Mouse (Mus musculus) CH12.LX (cell line): ENCODE data around the gene Ralgapb. TPM values are rescaled to one million over a fixed set of nuclear protein-coding genes. Genes with fewer than 3 reads are reported as not detected.

Experiments
- DNase-seq: peaks from one replicate; pipeline ENCODE4 v3.0.0-alpha.2; 2013; ENCODE audit errors: extremely low read depth
- H3K27ac ChIP-seq: 2 replicates; pipeline ENCODE4 v1.5.1; 2012; ENCODE audit warnings: low read depth, mild to moderate bottlenecking, control low read depth, moderate library complexity; ENCODE audit not compliant: insufficient read depth
- H3K27me3 ChIP-seq: replicated peaks from 2 replicates; pipeline ENCODE3; 2012; ENCODE audit warnings: inconsistent platforms
- H3K36me3 ChIP-seq, 2 experiments: replicated peaks in 1 of 2; 2 replicates each; pipeline versions ENCODE3 to v1.6.1; 2012; ENCODE audit warnings: inconsistent platforms in 1 of 2, low read length in 1 of 2, mild to moderate bottlenecking in 1 of 2, mixed read lengths in 1 of 2, moderate library complexity in 1 of 2; ENCODE audit not compliant: control insufficient read depth in 1 of 2, insufficient read depth in 1 of 2
- H3K4me1 ChIP-seq, 2 experiments: 2 replicates each; pipeline ENCODE4 v1.6.1; 2012; ENCODE audit warnings: inconsistent platforms in 1 of 2, moderate library complexity in 1 of 2; ENCODE audit not compliant: insufficient read depth in 2 of 2, control insufficient read depth in 1 of 2
- H3K4me2 ChIP-seq: 2 replicates; pipeline ENCODE4 v1.6.1; 2012; ENCODE audit warnings: low read depth, mild to moderate bottlenecking, control low read depth; ENCODE audit not compliant: poor library complexity, insufficient read depth, severe bottlenecking
- H3K4me3 ChIP-seq, 3 experiments: fragments of 150-350 bp in 1 of 3; sonication (generic) in 1 of 3; replicated peaks in 1 of 3; 2 replicates each; pipeline versions ENCODE3 to v1.5.1; 2011 to 2012; ENCODE audit warnings: low read depth in 2 of 3, low read length in 2 of 3, mild to moderate bottlenecking in 2 of 3, moderate library complexity in 2 of 3, control low read depth in 1 of 3, improper control_type of control experiment in 1 of 3, inconsistent platforms in 1 of 3, mixed read lengths in 1 of 3; ENCODE audit not compliant: poor library complexity in 1 of 3
- H3K79me2 ChIP-seq: replicated peaks from 2 replicates; pipeline ENCODE4 v1.6.1; 2012; ENCODE audit warnings: mild to moderate bottlenecking, moderate library complexity; ENCODE audit not compliant: control insufficient read depth, poor library complexity, insufficient read depth, severe bottlenecking; ENCODE audit errors: extremely low read depth
- H3K9ac ChIP-seq: 2 replicates; pipeline ENCODE4 v1.6.1; 2012; ENCODE audit warnings: low read depth, mild to moderate bottlenecking, control low read depth, moderate library complexity; ENCODE audit not compliant: insufficient read depth
- H3K9me3 ChIP-seq: replicated peaks from 2 replicates; pipeline ENCODE3; 2012; ENCODE audit warnings: low read length, inconsistent platforms, mixed read lengths
- BHLHE40 ChIP-seq: IDR thresholded peaks from 2 replicates; pipeline ENCODE4 v1.6.1; 2011; ENCODE audit warnings: mild to moderate bottlenecking, low read depth, low read length, improper control_type of control experiment
- CHD1 ChIP-seq: IDR thresholded peaks from 2 replicates; pipeline ENCODE4 v1.6.1; 2012; ENCODE audit warnings: low read depth, low read length, improper control_type of control experiment, inconsistent platforms
- CTCF ChIP-seq, 2 experiments: IDR thresholded peaks in 1 of 2; conservative IDR thresholded peaks in 1 of 2; 2 replicates each; pipeline ENCODE4 v1.5.1; 2011 to 2012; ENCODE audit warnings: low read depth in 2 of 2, low read length in 2 of 2, improper control_type of control experiment in 1 of 2, inconsistent platforms in 1 of 2, mild to moderate bottlenecking in 1 of 2, moderate library complexity in 1 of 2
- ELF1 ChIP-seq: IDR thresholded peaks from 2 replicates; pipeline ENCODE4 v1.6.1; 2014; ENCODE audit warnings: low read depth, mild to moderate bottlenecking, inconsistent platforms, low read length, improper control_type of control experiment
- GABPA ChIP-seq: IDR thresholded peaks from 2 replicates; pipeline ENCODE4 v1.6.1; 2012; ENCODE audit warnings: low read depth, low read length, improper control_type of control experiment, inconsistent platforms; ENCODE audit not compliant: insufficient replicate concordance
- IRF4 ChIP-seq: IDR thresholded peaks from 2 replicates; pipeline ENCODE4 v1.6.1; 2014; ENCODE audit warnings: low read depth, mild to moderate bottlenecking, inconsistent platforms, low read length, improper control_type of control experiment
- JUND ChIP-seq: conservative IDR thresholded peaks from 2 replicates; pipeline ENCODE4 v1.6.1; 2011; ENCODE audit warnings: low read depth, low read length, improper control_type of control experiment
- KAT2A ChIP-seq: IDR thresholded peaks from 2 replicates; pipeline ENCODE4 v1.6.1; 2012; ENCODE audit warnings: low read length, improper control_type of control experiment, inconsistent platforms; ENCODE audit not compliant: insufficient replicate concordance
- MAZ ChIP-seq: IDR thresholded peaks from 2 replicates; pipeline ENCODE4 v1.6.1; 2012; ENCODE audit warnings: low read depth, mild to moderate bottlenecking, inconsistent platforms, low read length, improper control_type of control experiment, moderate library complexity
- MEF2A ChIP-seq: IDR thresholded peaks from 2 replicates; pipeline ENCODE4 v1.6.1; 2014; ENCODE audit warnings: low read depth, mild to moderate bottlenecking, inconsistent platforms, low read length, improper control_type of control experiment, borderline replicate concordance
- MXI1 ChIP-seq: IDR thresholded peaks from 2 replicates; pipeline ENCODE4 v1.6.1; 2011; ENCODE audit warnings: mild to moderate bottlenecking, low read depth, low read length, improper control_type of control experiment
- MYC ChIP-seq: IDR thresholded peaks from 2 replicates; pipeline ENCODE4 v1.6.1; 2011; ENCODE audit warnings: low read depth, mild to moderate bottlenecking, improper control_type of control experiment, low read length
- NELFE ChIP-seq: IDR thresholded peaks from 2 replicates; pipeline ENCODE4 v1.6.1; 2011; ENCODE audit warnings: low read depth, low read length, improper control_type of control experiment
- RAD21 ChIP-seq: IDR thresholded peaks from 2 replicates; pipeline ENCODE4 v1.6.1; 2011; ENCODE audit warnings: low read depth, mild to moderate bottlenecking, low read length, improper control_type of control experiment, moderate library complexity
- SIN3A ChIP-seq: IDR thresholded peaks from 2 replicates; pipeline ENCODE4 v1.6.1; 2012; ENCODE audit warnings: low read length, improper control_type of control experiment, inconsistent platforms
- TCF12 ChIP-seq: IDR thresholded peaks from 2 replicates; pipeline ENCODE4 v1.6.1; 2014; ENCODE audit warnings: low read depth, mild to moderate bottlenecking, inconsistent platforms, low read length, improper control_type of control experiment
- USF1 ChIP-seq: IDR thresholded peaks from 2 replicates; pipeline ENCODE4 v1.6.1; 2014; ENCODE audit warnings: low read depth, mild to moderate bottlenecking, inconsistent platforms, low read length, improper control_type of control experiment
- USF2 ChIP-seq: conservative IDR thresholded peaks from 2 replicates; pipeline ENCODE4 v1.6.1; 2011; ENCODE audit warnings: low read depth, low read length, improper control_type of control experiment
- ZKSCAN1 ChIP-seq: IDR thresholded peaks from 2 replicates; pipeline ENCODE4 v1.6.1; 2012; ENCODE audit warnings: low read depth, inconsistent platforms, low read length, improper control_type of control experiment, borderline replicate concordance
- ZMIZ1 ChIP-seq: IDR thresholded peaks from 2 replicates; pipeline ENCODE4 v1.6.1; 2012; ENCODE audit warnings: low read depth, mild to moderate bottlenecking, inconsistent platforms, low read length, improper control_type of control experiment
- dilution Hi-C: fragments of 300-500 bp; cut with MboI; formaldehyde crosslinking; loops from 2 replicates; pipeline ENCODE4 v1.14.3; 2020; ENCODE audit warnings: low sequenced_read_pairs; ENCODE audit not compliant: extremely low pct_unique_long_range_greater_than_20kb, extremely low pct_ligation_motif_present
- in situ Hi-C: fragments of 300-500 bp; cut with MboI; formaldehyde crosslinking; loops from 3 replicates; pipeline ENCODE4 v1.14.3; 2019; ENCODE audit warnings: low sequenced_read_pairs, low pct_ligation_motif_present, low pct_unique_long_range_greater_than_20kb, mixed read lengths
- polyA plus RNA-seq: library from polyadenylated mRNA; unstranded; fragments of >175 nt; gene quantifications from 2 replicates; pipeline ENCODE4 v1.2.1, GENCODE M21; 2012; ENCODE audit warnings: low read depth; ENCODE audit not compliant: insufficient read length
- total RNA-seq, 2 experiments: library from RNA; depleted of rRNA; stranded (reverse); fragments of 300-350 nt in 1 of 2; fragments of >200 nt in 1 of 2; gene quantifications; 2 replicates each; pipeline ENCODE4 v1.2.3; 2012 to 2014

The Ralgapb gene
- total and polyA plus RNA-seq, 3 experiments = 10.7 to 18.4 (median 12.9) TPM

GRCm38 (mm10) chr2:158376123-158376687, 33.4 kb upstream of the Ralgapb start:
- dilution Hi-C loops (no loop called here), in situ Hi-C loops (no loop called here)
- no peak for DNase-seq
- no peaks in the 10 kb centered on the region for H3K79me2 ChIP-seq
- H3K4me3 ChIP-seq = no peak overlapping the region
- no peak overlapping the region for H3K4me2 ChIP-seq
- no peak overlapping the region for H3K9ac ChIP-seq
- no peak overlapping the region for H3K27ac ChIP-seq
- H3K4me1 ChIP-seq = peaks cover 4 to 10% of the 10 kb centered on the region in 2 experiments; a peak in 3 of 4 replicates
- no peaks in the 10 kb centered on the region for H3K36me3 ChIP-seq
- TF ChIP-seq TCF12 = no peak
- TF ChIP-seq RAD21 = no peak
- TF ChIP-seq USF1 = no peak
- no peak for TF ChIP-seq BHLHE40
- TF ChIP-seq USF2 = no peak
- no peak for TF ChIP-seq NELFE
- TF ChIP-seq SIN3A = no peak
- no peak for TF ChIP-seq IRF4
- TF ChIP-seq KAT2A = no peak
- no peak for TF ChIP-seq MYC
- no peak for TF ChIP-seq CHD1
- TF ChIP-seq JUND = no peak
- H3K9me3 ChIP-seq = no peaks in the 10 kb centered on the region
- peaks cover 2% of the 10 kb centered on the region for H3K27me3 ChIP-seq

- no peaks in the 10 kb centered on the region for H3K9me3 ChIP-seq
- H3K4me2 ChIP-seq = no peak overlapping the region
- dilution Hi-C loops (no loop called here), in situ Hi-C loops (no loop called here)
- H3K4me3 ChIP-seq = no peak overlapping the region
- DNase-seq = no peak
- H3K36me3 ChIP-seq = no peaks in the 10 kb centered on the region
- no peak overlapping the region for H3K27ac ChIP-seq
- peaks cover 2% of the 10 kb centered on the region for H3K27me3 ChIP-seq
- H3K4me1 ChIP-seq = peaks cover 4 to 10% of the 10 kb centered on the region in 2 experiments; a peak in 3 of 4 replicates
- H3K79me2 ChIP-seq = no peaks in the 10 kb centered on the region
- no peak overlapping the region for H3K9ac ChIP-seq
- no peak for TF ChIP-seq JUND
- no peak for TF ChIP-seq RAD21
- TF ChIP-seq MXI1 = no peak
- TF ChIP-seq ZMIZ1 = no peak
- no peak for TF ChIP-seq MEF2A
- no peak for TF ChIP-seq ZKSCAN1
- no peak for TF ChIP-seq GABPA
- no peak for TF ChIP-seq SIN3A
- no peak for TF ChIP-seq BHLHE40
- no peak for TF ChIP-seq MAZ
- TF ChIP-seq ELF1 = no peak
- TF ChIP-seq CTCF (conservative IDR thresholded peaks at IDR 0.05 in 1 of 2, IDR thresholded peaks at IDR 0.05 in 1 of 2; ENCODE audit: low read depth in 2 of 2, low read length in 2 of 2) = no peak
These were observed 32.9 kb upstream of the Ralgapb start for GRCm38 (mm10) chr2:158376798-158377197.
